Mouse (Mus musculus) forebrain, embryonic 12.5 days (tissue): ENCODE data around the gene Syn3. TPM values are rescaled to one million over a fixed set of nuclear protein-coding genes. Genes with fewer than 3 reads are reported as not detected.

ENCODE experiments used
- ATAC-seq: fragments of 200-750 bp; cut with Nextera tagmentation; 2 replicates; pipeline ENCODE4 v1.8.0; 2017; ENCODE audit warnings: moderate TSS enrichment; ENCODE audit not compliant: low FRiP score
- H3K27ac ChIP-seq: fragments of 300-500 bp; sonication (generic); 2 replicates; pipeline ENCODE4 v1.5.1; 2016; ENCODE audit warnings: mild to moderate bottlenecking
- H3K27me3 ChIP-seq: fragments of 300-500 bp; sonication (generic); 2 replicates; pipeline ENCODE4 v1.6.1; 2016; ENCODE audit warnings: mild to moderate bottlenecking
- H3K36me3 ChIP-seq: fragments of 300-500 bp; sonication (generic); replicated peaks from 2 replicates; pipeline ENCODE4 v1.6.1; 2016; ENCODE audit warnings: mild to moderate bottlenecking
- H3K4me1 ChIP-seq: fragments of 300-500 bp; sonication (generic); 2 replicates; pipeline ENCODE4 v1.6.1; 2016
- H3K4me2 ChIP-seq: fragments of 300-500 bp; sonication (generic); 2 replicates; pipeline ENCODE4 v1.6.1; 2016; ENCODE audit warnings: mild to moderate bottlenecking, moderate library complexity
- H3K4me3 ChIP-seq: fragments of 300-500 bp; sonication (generic); replicated peaks from 2 replicates; pipeline ENCODE4 v1.5.1; 2016; ENCODE audit warnings: mild to moderate bottlenecking
- H3K9ac ChIP-seq: fragments of 300-500 bp; sonication (generic); 2 replicates; pipeline ENCODE4 v1.6.1; 2016; ENCODE audit warnings: mild to moderate bottlenecking
- H3K9me3 ChIP-seq: fragments of 300-500 bp; sonication (generic); 2 replicates; pipeline ENCODE4 v1.6.1; 2016
- WGBS: fragments of 180-500 bp; shearing (Covaris S2); methylation state at CpG from one replicate; pipeline ENCODE4 v1.1.7; 2016; 5-methylcytosine and 5-hydroxymethylcytosine counted together
- polyA plus RNA-seq: library from polyadenylated mRNA; unstranded; fragments of >200 nt; fragmentation: Nextera tagmentation; extraction: Ambion mirVana; gene quantifications from 2 replicates; pipeline ENCODE4 v1.2.1, GENCODE M21; 2016

Gene Syn3
- polyA plus RNA-seq, 1 experiment from 2014 or later: 9.2 TPM

- no peak overlapping the region for H3K27ac ChIP-seq
- H3K4me3 ChIP-seq: no peak overlapping the region
- no peak overlapping the region for H3K9ac ChIP-seq
- H3K4me1 ChIP-seq: no peaks in the 10 kb centered on the region
- no peaks in the 10 kb centered on the region for H3K36me3 ChIP-seq
- 92% methylated on average over 6 of the region's 6 CpGs for WGBS
- H3K4me2 ChIP-seq: no peak overlapping the region
- no peaks in the 10 kb centered on the region for H3K27me3 ChIP-seq
- H3K9me3 ChIP-seq: 0 out of 2 replicates have a peak, but pooled peaks cover 5% of the 10 kb centered on the region
- no peak for ATAC-seq
These were observed 400.3 kb downstream of the Syn3 start for GRCm38 (mm10) chr10:86098363-86098762.

- ATAC-seq: no peak
- H3K27ac ChIP-seq: no peak overlapping the region
- H3K9me3 ChIP-seq: no peaks in the 10 kb centered on the region
- no peak overlapping the region for H3K4me3 ChIP-seq
- no peaks in the 10 kb centered on the region for H3K4me1 ChIP-seq
- H3K9ac ChIP-seq: no peak overlapping the region
- no peaks in the 10 kb centered on the region for H3K27me3 ChIP-seq
- H3K36me3 ChIP-seq: no peaks in the 10 kb centered on the region
- no peak overlapping the region for H3K4me2 ChIP-seq
- 78% methylated on average over 14 of the region's 14 CpGs for WGBS
These were observed 405.3 kb downstream of the Syn3 start for GRCm38 (mm10) chr10:86093109-86094035.

GRCm38 (mm10) chr10:86091919-86092318, 406.8 kb downstream of the Syn3 start:
- no peak overlapping the region for H3K4me2 ChIP-seq
- H3K27ac ChIP-seq: no peak overlapping the region
- no peak overlapping the region for H3K4me3 ChIP-seq
- 43% methylated on average over 10 of the region's 10 CpGs for WGBS
- no peaks in the 10 kb centered on the region for H3K27me3 ChIP-seq
- H3K4me1 ChIP-seq: no peaks in the 10 kb centered on the region
- no peaks in the 10 kb centered on the region for H3K9me3 ChIP-seq
- ATAC-seq: no peak
- H3K36me3 ChIP-seq: no peaks in the 10 kb centered on the region
- no peak overlapping the region for H3K9ac ChIP-seq

GRCm38 (mm10) chr10:86079921-86080320, 418.8 kb downstream of the Syn3 start:
- Histone ChIP-seq H3K4me2 (no peak overlapping the region), H3K36me3 (no peaks in the 10 kb centered on the region), H3K9ac (no peak overlapping the region), H3K9me3 (no peaks in the 10 kb centered on the region), H3K4me3 (no peak overlapping the region), H3K27me3 (no peaks in the 10 kb centered on the region), H3K4me1 (no peaks in the 10 kb centered on the region), H3K27ac (no peak overlapping the region)
- WGBS: 81% methylated on average over 9 of the region's 9 CpGs
- no peak for ATAC-seq

GRCm38 (mm10) chr10:86078761-86079160, 419.9 kb downstream of the Syn3 start:
- WGBS: 90% methylated on average over 2 of the region's 2 CpGs
- Histone ChIP-seq H3K4me1 (no peaks in the 10 kb centered on the region), H3K4me3 (no peak overlapping the region), H3K27me3 (no peaks in the 10 kb centered on the region), H3K4me2 (no peak overlapping the region), H3K27ac (no peak overlapping the region), H3K9ac (no peak overlapping the region), H3K9me3 (no peaks in the 10 kb centered on the region), H3K36me3 (no peaks in the 10 kb centered on the region)
- ATAC-seq: no peak

GRCm38 (mm10) chr10:86077272-86077671, 421.4 kb downstream of the Syn3 start:
- Histone ChIP-seq H3K9ac (no peak overlapping the region), H3K9me3 (no peaks in the 10 kb centered on the region), H3K36me3 (no peaks in the 10 kb centered on the region), H3K4me1 (no peaks in the 10 kb centered on the region), H3K4me2 (no peak overlapping the region), H3K4me3 (no peak overlapping the region), H3K27me3 (no peaks in the 10 kb centered on the region), H3K27ac (no peak overlapping the region)
- no peak for ATAC-seq
- 93% methylated on average over 2 of the region's 2 CpGs for WGBS

- H3K27me3 ChIP-seq: no peaks in the 10 kb centered on the region
- H3K4me2 ChIP-seq: no peak overlapping the region
- no peaks in the 10 kb centered on the region for H3K36me3 ChIP-seq
- H3K27ac ChIP-seq: no peak overlapping the region
- no peaks in the 10 kb centered on the region for H3K4me1 ChIP-seq
- H3K9ac ChIP-seq: no peak overlapping the region
- 90% methylated on average over 9 of the region's 9 CpGs for WGBS
- no peak overlapping the region for H3K4me3 ChIP-seq
- no peaks in the 10 kb centered on the region for H3K9me3 ChIP-seq
- ATAC-seq: no peak
These were observed 423.6 kb downstream of the Syn3 start for GRCm38 (mm10) chr10:86074971-86075711.

GRCm38 (mm10) chr10:86074134-86074533, 424.6 kb downstream of the Syn3 start:
- H3K4me2 ChIP-seq: no peak overlapping the region
- no peaks in the 10 kb centered on the region for H3K9me3 ChIP-seq
- no peak for ATAC-seq
- H3K36me3 ChIP-seq: no peaks in the 10 kb centered on the region
- peaks cover 3% of the 10 kb centered on the region; the same call in 1 of the 2 replicates for H3K4me1 ChIP-seq
- H3K9ac ChIP-seq: no peak overlapping the region
- H3K27ac ChIP-seq: no peak overlapping the region
- H3K4me3 ChIP-seq: no peak overlapping the region
- H3K27me3 ChIP-seq: no peaks in the 10 kb centered on the region
- 79% methylated on average over 4 of the region's 4 CpGs for WGBS

GRCm38 (mm10) chr10:86070751-86071150, 427.9 kb downstream of the Syn3 start:
- Histone ChIP-seq H3K4me3 (no peak overlapping the region), H3K9ac (no peak overlapping the region), H3K4me2 (no peak overlapping the region), H3K9me3 (no peaks in the 10 kb centered on the region), H3K27me3 (no peaks in the 10 kb centered on the region), H3K27ac (no peak overlapping the region), H3K4me1 (peaks cover 4% of the 10 kb centered on the region; the same call in 1 of the 2 replicates), H3K36me3 (no peaks in the 10 kb centered on the region)
- no peak for ATAC-seq
- WGBS: 92% methylated on average over 3 of the region's 3 CpGs

- no peaks in the 10 kb centered on the region for H3K36me3 ChIP-seq
- no peaks in the 10 kb centered on the region for H3K27me3 ChIP-seq
- peak; percentile 54; the same call in 1 of the 2 replicates for ATAC-seq
- no peaks in the 10 kb centered on the region for H3K9me3 ChIP-seq
- WGBS: 16% methylated on average over 3 of the region's 3 CpGs
- H3K4me3 ChIP-seq: no peak overlapping the region
- peaks cover 6% of the 10 kb centered on the region; the same call in 1 of the 2 replicates for H3K4me1 ChIP-seq
- H3K4me2 ChIP-seq: no peak overlapping the region
- H3K9ac ChIP-seq: no peak overlapping the region
- peak overlapping the region; percentile 1; the same call in 1 of the 2 replicates for H3K27ac ChIP-seq
These were observed 429.4 kb downstream of the Syn3 start for GRCm38 (mm10) chr10:86069341-86069740.

- H3K9ac ChIP-seq: no peak overlapping the region
- no peaks in the 10 kb centered on the region for H3K36me3 ChIP-seq
- H3K27me3 ChIP-seq: no peaks in the 10 kb centered on the region
- H3K9me3 ChIP-seq: no peaks in the 10 kb centered on the region
- peaks cover 6% of the 10 kb centered on the region; the same call in 1 of the 2 replicates for H3K4me1 ChIP-seq
- ATAC-seq: no peak
- H3K27ac ChIP-seq: no peak overlapping the region
- no peak overlapping the region for H3K4me3 ChIP-seq
- H3K4me2 ChIP-seq: no peak overlapping the region
- 72% methylated on average over 10 of the region's 10 CpGs for WGBS
These were observed 430.8 kb downstream of the Syn3 start for GRCm38 (mm10) chr10:86067911-86068310.

- H3K9ac ChIP-seq: no peak overlapping the region
- no peak overlapping the region for H3K27ac ChIP-seq
- WGBS: 72% methylated on average over 5 of the region's 5 CpGs
- no peaks in the 10 kb centered on the region for H3K27me3 ChIP-seq
- H3K36me3 ChIP-seq: no peaks in the 10 kb centered on the region
- H3K4me1 ChIP-seq: peaks cover 6% of the 10 kb centered on the region; the same call in 1 of the 2 replicates
- H3K4me2 ChIP-seq: no peak overlapping the region
- H3K4me3 ChIP-seq: no peak overlapping the region
- no peak for ATAC-seq
- H3K9me3 ChIP-seq: 0 out of 2 replicates have a peak, but pooled peaks cover 5% of the 10 kb centered on the region
These were observed 432.0 kb downstream of the Syn3 start for GRCm38 (mm10) chr10:86066651-86067050.
